Mouse (Mus musculus): ENCODE measurements around the gene Calm1. TPM values are rescaled to one million over a fixed set of nuclear protein-coding genes. Genes with fewer than 3 reads are reported as not detected.
"Not testable (repeated sequence)": the region's sequence is repeated elsewhere in the genome, so short reads cannot be mapped to it uniquely, and the experiment has no call there.

The Calm1 gene
- total RNA-seq (2022): 100 to 1,000 TPM; 183 to 222 (median 211) TPM

GRCm38 (mm10) chr12:100198967-100199660, at the start of gene Calm1:
TSS of gene Calm1 (plus strand) at chr12:100199435.
- DNase-seq (ENCODE audit: low spot score): peak; percentile 91

GRCm38 (mm10) chr12:100152466-100152865, 46.8 kb upstream of the Calm1 start:
- no peak for DNase-seq (ENCODE audit: low spot score)

- DNase-seq (ENCODE audit: low spot score): peak; percentile 95
These were observed 39.8 kb upstream of the Calm1 start, which contains the start of gene Nrde2 for GRCm38 (mm10) chr12:100159261-100159975. TSS of gene Nrde2 (minus strand) at chr12:100159653.

GRCm38 (mm10) chr12:100164991-100165500, 34.2 kb upstream of the Calm1 start:
- no peak for DNase-seq (ENCODE audit: low spot score)

GRCm38 (mm10) chr12:100166177-100166576, 33.1 kb upstream of the Calm1 start:
- no peak for DNase-seq (ENCODE audit: low spot score)

GRCm38 (mm10) chr12:100166939-100167338, 32.3 kb upstream of the Calm1 start:
- DNase-seq (ENCODE audit: low spot score): no peak

GRCm38 (mm10) chr12:100167502-100167901, 31.7 kb upstream of the Calm1 start:
- no peak for DNase-seq (ENCODE audit: low spot score)

- peak; percentile 31 for DNase-seq (ENCODE audit: low spot score)
These were observed 31.0 kb upstream of the Calm1 start for GRCm38 (mm10) chr12:100167931-100168871.

- DNase-seq (ENCODE audit: low spot score): no peak
These were observed 26.8 kb upstream of the Calm1 start for GRCm38 (mm10) chr12:100172481-100172880.

GRCm38 (mm10) chr12:100176469-100177056, 22.7 kb upstream of the Calm1 start:
- no peak for DNase-seq (ENCODE audit: low spot score)

- DNase-seq (ENCODE audit: low spot score): no peak
These were observed 20.3 kb upstream of the Calm1 start for GRCm38 (mm10) chr12:100178898-100179440.

GRCm38 (mm10) chr12:100180802-100181201, 18.4 kb upstream of the Calm1 start:
- DNase-seq (ENCODE audit: low spot score): no peak

GRCm38 (mm10) chr12:100182676-100183075, 16.6 kb upstream of the Calm1 start:
- DNase-seq (ENCODE audit: low spot score): no peak

GRCm38 (mm10) chr12:100183970-100184369, 15.3 kb upstream of the Calm1 start:
- peak; percentile 41 for DNase-seq (ENCODE audit: low spot score)

- not testable (repeated sequence) for DNase-seq (ENCODE audit: low spot score)
These were observed 14.3 kb upstream of the Calm1 start for GRCm38 (mm10) chr12:100184976-100185375.

- no peak for DNase-seq (ENCODE audit: low spot score)
These were observed 13.3 kb upstream of the Calm1 start for GRCm38 (mm10) chr12:100185897-100186296.

GRCm38 (mm10) chr12:100186376-100186775, 12.9 kb upstream of the Calm1 start:
- no peak for DNase-seq (ENCODE audit: low spot score)

- peak; percentile 99 for DNase-seq (ENCODE audit: low spot score)
These were observed 12.1 kb upstream of the Calm1 start for GRCm38 (mm10) chr12:100187013-100187755.

- DNase-seq (ENCODE audit: low spot score): peak; percentile 48
These were observed 11.3 kb upstream of the Calm1 start for GRCm38 (mm10) chr12:100187756-100188430.

GRCm38 (mm10) chr12:100190802-100191201, 8.4 kb upstream of the Calm1 start:
- DNase-seq (ENCODE audit: low spot score): no peak

Measured in heart, adult 8-10 months (tissue).